Comparison of ENCODE assay signal across 16 mouse cellular contexts in genomic region chr5:102724813-102725348, GRCm38 (mm10).
DNase-seq lines count a peak whose midpoint lies in the region; ATAC-seq and TF ChIP-seq lines count a peak whose summit lies in the region.
"Had no signal": no experiment of that assay in that cellular context is flagged by ENCODE, and none has a peak within 500 bp of the region (broad histone marks: within the 10 kb centered on the region; RNA-seq: fewer than 3 reads in every experiment).

No protein-coding gene starts in this region.

- peak overlapping the region in 1 of 2 experiments; percentile 25; a peak in 3 of 4 replicates for H3K4me3 ChIP-seq in heart, embryonic 14.5 days (ENCODE audit: control insufficient read depth in 1 of 2, insufficient read depth in 1 of 2, low read depth in 1 of 2, low read length in 2 of 2)
- peak overlapping the region; percentile 10 for H3K4me3 ChIP-seq in lung, adult 2 months (replicated peaks; ENCODE audit: extremely low read depth, low read depth, low read length)
- peak overlapping the region; percentile 36 for H3K4me3 ChIP-seq in intestine, embryonic 14.5 days (ENCODE audit: low read depth, low read length)
- 0 out of 2 replicates have a peak overlapping the region, but pooled peaks have one; percentile 6 for H3K4me3 ChIP-seq in liver, postnatal 0 days (ENCODE audit: low read depth, low read length)
- H3K4me3 ChIP-seq: forebrain, embryonic 12.5 days; hindbrain, embryonic 10.5 days; midbrain, embryonic 10.5 days had no signal

- H3K4me2 ChIP-seq in heart, embryonic 14.5 days (ENCODE audit: low read length), result peak overlapping the region; percentile 49
- H3K4me2 ChIP-seq in intestine, embryonic 14.5 days (ENCODE audit: low read length), result peak overlapping the region; percentile 48
- H3K4me2 ChIP-seq in liver, postnatal 0 days (ENCODE audit: low read depth, low read length), result no peak overlapping the region
- H3K4me2 ChIP-seq: forebrain, embryonic 12.5 days had no signal

- TF ChIP-seq CTCF in lung, adult 2 months (IDR thresholded peaks at IDR 0.05; ENCODE audit: insufficient read depth, low read length), result no peak
- TF ChIP-seq CTCF in liver, postnatal 0 days (IDR thresholded peaks at IDR 0.05; ENCODE audit: low read depth), result no peak

- WGBS in heart, embryonic 14.5 days, result 35% methylated on average over 8 of the region's 9 CpGs
- 14% methylated on average over 9 of the region's 9 CpGs for WGBS in lung, adult 2 months
- WGBS in intestine, embryonic 14.5 days, result 13% methylated on average over 8 of the region's 9 CpGs
- 39% methylated on average over 7 of the region's 9 CpGs for WGBS in liver, postnatal 0 days (ENCODE audit: insufficient replicate concordance)

- H3K36me3 ChIP-seq in heart, embryonic 14.5 days (ENCODE audit: control insufficient read depth, insufficient read depth, low read length), result no peaks in the 10 kb centered on the region
- H3K36me3 ChIP-seq in intestine, embryonic 14.5 days (ENCODE audit: control insufficient read depth, insufficient read depth, low read length), result no peaks in the 10 kb centered on the region
- no peaks in the 10 kb centered on the region for H3K36me3 ChIP-seq in liver, postnatal 0 days (replicated peaks; ENCODE audit: insufficient read depth, low read length)
- H3K36me3 ChIP-seq: forebrain, embryonic 12.5 days; hindbrain, embryonic 10.5 days; midbrain, embryonic 10.5 days had no signal

- no peak for ATAC-seq in heart, embryonic 14.5 days (ENCODE audit: insufficient number of reproducible peaks, insufficient read depth, low FRiP score, low read depth)
- ATAC-seq in intestine, embryonic 14.5 days (replicated peaks; ENCODE audit: low FRiP score, low TSS enrichment, low read depth), result peak; percentile 59; the same call in 1 of the 2 replicates
- ATAC-seq in liver, postnatal 0 days, result no peak

- no peak for TF ChIP-seq EP300 in liver, postnatal 0 days (IDR thresholded peaks at IDR 0.05; ENCODE audit: low read depth)

- intact Hi-C loops in heart, postnatal 36 days (cut with DNase I), result no loop called here
- intact Hi-C loops in left cerebral cortex, postnatal 10 days (cut with DNase I), result no loop called here

- DNase-seq in heart, postnatal 36 days, result no peak
- no peak for DNase-seq in lung, adult 2 months
- no peak for DNase-seq in lung, postnatal 25 days (ENCODE audit: low spot score)
- no peak for DNase-seq in intestine, embryonic 14.5 days (ENCODE audit: low spot score)
- DNase-seq in liver, postnatal 0 days, result no peak
- DNase-seq in left cerebral cortex, postnatal 10 days (ENCODE audit: extremely low spot score in 1 of 2, low spot score in 2 of 2), result no peak
- DNase-seq in urinary bladder, postnatal 14 days (ENCODE audit: low spot score), result no peak
- DNase-seq: cerebellum, adult 18-20 months; embryo, embryonic 11 days; kidney, adult 18-20 months; right cerebral cortex, postnatal 4 days had no signal

- TF ChIP-seq POLR2A in lung, adult 2 months (IDR thresholded peaks at IDR 0.05; ENCODE audit: borderline replicate concordance, extremely low read depth, low read depth, low read length), result no peak

- H3K9me3 ChIP-seq in heart, embryonic 14.5 days (ENCODE audit: control insufficient read depth, low read length), result no peaks in the 10 kb centered on the region
- no peaks in the 10 kb centered on the region for H3K9me3 ChIP-seq in intestine, embryonic 14.5 days (ENCODE audit: control insufficient read depth, low read length)
- H3K9me3 ChIP-seq in liver, postnatal 0 days (ENCODE audit: low read length), result no peaks in the 10 kb centered on the region
- H3K9me3 ChIP-seq: forebrain, embryonic 12.5 days; hindbrain, embryonic 10.5 days; midbrain, embryonic 10.5 days had no signal

- peak overlapping the region in 1 of 2 experiments; percentile 14; a peak in 1 of 4 replicates for H3K27ac ChIP-seq in heart, embryonic 14.5 days (replicated peaks in 1 of 2; ENCODE audit: control insufficient read depth in 1 of 2, insufficient read depth in 1 of 2, low read depth in 2 of 2, low read length in 2 of 2)
- H3K27ac ChIP-seq in intestine, embryonic 14.5 days (ENCODE audit: low read depth), result peak overlapping the region; percentile 84
- no peak overlapping the region for H3K27ac ChIP-seq in liver, postnatal 0 days (ENCODE audit: low read depth)
- H3K27ac ChIP-seq: forebrain, embryonic 12.5 days; hindbrain, embryonic 10.5 days; liver, embryonic 14.5 days; midbrain, embryonic 10.5 days had no signal

- no peaks in the 10 kb centered on the region for H3K4me1 ChIP-seq in heart, embryonic 14.5 days (ENCODE audit: control insufficient read depth in 2 of 2, insufficient read depth in 2 of 2, low read length in 2 of 2)
- peaks cover 2% of the 10 kb centered on the region; the same call in 1 of the 2 replicates for H3K4me1 ChIP-seq in lung, adult 2 months (ENCODE audit: control insufficient read depth, insufficient read depth, low read length)
- H3K4me1 ChIP-seq in intestine, embryonic 14.5 days (replicated peaks; ENCODE audit: control insufficient read depth, insufficient read depth, low read length), result peaks cover 20% of the 10 kb centered on the region
- H3K4me1 ChIP-seq in liver, postnatal 0 days (ENCODE audit: insufficient read depth), result no peaks in the 10 kb centered on the region
- H3K4me1 ChIP-seq: forebrain, embryonic 12.5 days; hindbrain, embryonic 10.5 days; midbrain, embryonic 10.5 days had no signal

- no peaks in the 10 kb centered on the region for H3K27me3 ChIP-seq in heart, embryonic 14.5 days (ENCODE audit: control insufficient read depth, insufficient read depth, low read length)
- no peaks in the 10 kb centered on the region for H3K27me3 ChIP-seq in intestine, embryonic 14.5 days (replicated peaks; ENCODE audit: control insufficient read depth, insufficient read depth, low read length)
- no peaks in the 10 kb centered on the region for H3K27me3 ChIP-seq in liver, postnatal 0 days (ENCODE audit: insufficient read depth, low read length)
- H3K27me3 ChIP-seq: forebrain, embryonic 12.5 days had no signal

- H3K9ac ChIP-seq in heart, embryonic 14.5 days (ENCODE audit: low read length), result peak overlapping the region; percentile 18
- H3K9ac ChIP-seq in intestine, embryonic 14.5 days (ENCODE audit: low read length), result peak overlapping the region; percentile 34
- no peak overlapping the region for H3K9ac ChIP-seq in liver, postnatal 0 days (replicated peaks)
- H3K9ac ChIP-seq: forebrain, embryonic 12.5 days; liver, embryonic 14.5 days had no signal
